Mouse (Mus musculus) heart, postnatal 0 days (tissue): ENCODE data around the gene Pitx2. TPM values are rescaled to one million over a fixed set of nuclear protein-coding genes. Genes with fewer than 3 reads are reported as not detected.

ENCODE experiments used
- ATAC-seq: fragments of 200-750 bp; cut with Nextera tagmentation; 2 replicates; pipeline ENCODE4 v1.8.0; 2017; ENCODE audit warnings: low read depth, moderate number of reproducible peaks, moderate library complexity; ENCODE audit not compliant: insufficient read depth
- DNase-seq: peaks from one replicate; pipeline ENCODE4 v3.0.0-alpha.2; 2016; ENCODE audit warnings: low spot score
- H3K27ac ChIP-seq: fragments of 300-500 bp; sonication (generic); 2 replicates; pipeline ENCODE4 v1.5.1; 2014; ENCODE audit warnings: low read depth, mild to moderate bottlenecking
- H3K27me3 ChIP-seq: fragments of 300-500 bp; sonication (generic); 2 replicates; pipeline ENCODE4 v1.6.1; 2014; ENCODE audit warnings: low read length, mixed read lengths; ENCODE audit not compliant: control insufficient read depth, insufficient read depth
- H3K36me3 ChIP-seq: fragments of 300-500 bp; sonication (generic); replicated peaks from 2 replicates; pipeline ENCODE4 v1.6.1; 2014; ENCODE audit warnings: low read length, mixed read lengths; ENCODE audit not compliant: control insufficient read depth, insufficient read depth
- H3K4me1 ChIP-seq: fragments of 300-500 bp; sonication (generic); 2 replicates; pipeline ENCODE4 v1.6.1; 2014; ENCODE audit warnings: antibody characterized with exemption; ENCODE audit not compliant: control insufficient read depth, insufficient read depth
- H3K4me2 ChIP-seq: fragments of 300-500 bp; sonication (generic); 2 replicates; pipeline ENCODE4 v1.6.1; 2014; ENCODE audit warnings: low read depth, mild to moderate bottlenecking, low read length, moderate library complexity
- H3K4me3 ChIP-seq: fragments of 300-500 bp; sonication (generic); 2 replicates; pipeline ENCODE4 v1.5.1; 2014; ENCODE audit warnings: low read depth, low read length
- H3K9ac ChIP-seq: fragments of 300-500 bp; sonication (generic); replicated peaks from 2 replicates; pipeline ENCODE4 v1.6.1; 2014; ENCODE audit warnings: low read depth, low read length, mixed read lengths
- H3K9me3 ChIP-seq: fragments of 300-500 bp; sonication (generic); replicated peaks from 2 replicates; pipeline ENCODE4 v1.6.1; 2016; ENCODE audit warnings: low read length; ENCODE audit not compliant: control insufficient read depth
- CTCF ChIP-seq: IDR thresholded peaks from 2 replicates; pipeline ENCODE4 v1.5.1; 2016; ENCODE audit warnings: antibody characterized with exemption, control low read depth, low read depth
- EP300 ChIP-seq: IDR thresholded peaks from 2 replicates; pipeline ENCODE4 v1.6.1; 2016; ENCODE audit warnings: antibody characterized with exemption, low read depth
- whole genome bisulfite sequencing: fragments of 180-500 bp; shearing (Covaris S2); extraction: QIAGEN DNeasy Blood & Tissue Kit; methylation state at CpG from one replicate; pipeline ENCODE4 v1.1.7; 2014; 5-methylcytosine and 5-hydroxymethylcytosine counted together
- polyA plus RNA-seq: library from polyadenylated mRNA; unstranded; fragments of >200 nt; fragmentation: Nextera tagmentation; extraction: Ambion mirVana; gene quantifications from 2 replicates; pipeline ENCODE4 v1.2.1, GENCODE M21; 2015
- total RNA-seq: library from RNA; depleted of rRNA; stranded (reverse); fragments of >200 nt; gene quantifications from 2 replicates; pipeline ENCODE4 v1.2.3, GENCODE M21; 2014; ENCODE audit warnings: low replicate concordance

Gene Pitx2
- total and polyA plus RNA-seq, 2 experiments from 2014 or later: 3.9 to 13.0 TPM

DNA sequence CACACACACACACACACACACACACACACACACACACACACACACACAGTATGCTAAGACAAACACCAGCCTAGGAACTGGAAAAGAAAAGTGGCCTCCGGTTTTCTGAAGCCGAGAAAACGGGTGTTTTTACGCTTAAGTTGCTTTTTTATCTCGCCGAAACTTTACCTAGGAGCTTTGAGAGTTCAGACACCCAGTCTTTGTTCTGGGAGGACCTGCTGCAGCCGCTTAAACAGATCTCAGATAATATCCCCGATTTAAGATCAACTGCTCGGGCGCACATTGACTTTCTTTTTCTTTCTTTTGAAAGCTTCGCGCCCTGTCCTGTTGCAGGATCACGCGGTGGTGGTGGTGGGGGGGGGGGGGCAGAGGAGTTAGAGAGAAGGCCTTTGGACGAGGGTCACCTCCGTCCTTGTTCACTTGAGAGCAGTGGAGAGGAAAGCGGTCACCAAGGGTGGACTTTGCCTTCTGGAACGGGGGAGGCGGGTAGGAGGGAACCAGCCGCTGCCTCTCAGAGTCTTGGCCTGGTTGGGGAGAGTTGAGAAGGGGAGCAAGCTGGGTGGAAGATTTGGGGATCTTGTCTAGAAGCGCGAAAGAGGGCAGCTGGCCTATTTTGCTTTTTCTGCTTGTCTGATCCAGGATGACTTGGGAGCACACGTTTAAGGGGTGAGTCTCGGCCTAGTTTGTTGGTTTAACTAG, 21.2 kb downstream of the Pitx2 start:
- WGBS: 18% methylated on average over 24 of the region's 24 CpGs
- peak overlapping the region; percentile 10; the same call in 1 of the 2 replicates for H3K4me3 ChIP-seq
- ATAC-seq (no peak), DNase-seq (no peak)
- no peaks in the 10 kb centered on the region for H3K36me3 ChIP-seq
- TF ChIP-seq EP300 (no peak), CTCF (no peak)
- H3K27ac ChIP-seq: no peak overlapping the region
- no peaks in the 10 kb centered on the region for H3K4me1 ChIP-seq
- no peak overlapping the region for H3K9ac ChIP-seq
- peaks cover 92% of the 10 kb centered on the region for H3K27me3 ChIP-seq
- H3K9me3 ChIP-seq: no peaks in the 10 kb centered on the region
- peak overlapping the region; percentile 30; the same call in 1 of the 2 replicates for H3K4me2 ChIP-seq

DNA sequence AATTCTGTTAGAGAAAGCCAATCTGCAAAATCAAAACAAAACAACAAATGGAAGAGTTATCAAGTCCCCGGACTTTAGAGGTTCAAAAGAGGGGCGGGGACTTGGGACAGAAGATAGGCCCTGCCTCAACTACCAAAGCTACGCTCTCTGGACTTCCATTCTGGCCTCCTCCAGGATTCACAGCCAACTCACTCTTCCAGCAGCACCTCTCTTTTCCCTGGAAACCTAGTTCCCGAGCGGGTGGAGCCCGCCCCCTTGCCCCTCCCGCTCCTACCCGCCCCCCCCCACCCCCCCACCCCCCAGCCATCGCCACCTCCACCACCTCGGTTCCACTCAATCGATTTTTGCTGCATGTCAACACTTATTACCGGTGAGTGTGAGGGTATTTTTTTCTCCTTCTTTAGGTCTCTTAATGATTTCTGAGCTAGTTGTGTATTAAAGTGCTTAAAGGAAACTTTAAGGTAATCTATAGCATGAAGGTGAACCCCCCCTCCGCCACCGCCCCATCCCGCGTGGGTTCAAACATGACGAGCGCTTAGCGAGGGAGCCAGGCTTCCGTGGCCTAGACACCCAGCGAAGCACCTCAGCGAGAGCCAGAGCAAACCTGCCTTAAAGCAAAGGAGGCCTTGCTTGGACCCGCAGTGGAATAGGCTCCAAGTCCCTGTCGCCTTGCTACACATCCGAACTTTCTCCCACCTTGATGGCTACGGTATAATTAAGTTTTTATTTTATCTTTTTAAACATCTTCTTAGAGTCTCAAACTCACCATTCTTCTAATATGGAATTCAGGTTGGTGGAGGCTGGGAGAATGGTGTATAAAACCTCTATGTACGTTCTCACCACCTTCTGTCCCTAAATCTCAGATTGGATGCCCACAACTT, 21.9 kb downstream of the Pitx2 start:
- Histone ChIP-seq H3K36me3 (no peaks in the 10 kb centered on the region), H3K9ac (no peak overlapping the region), H3K4me3 (0 out of 2 replicates have a peak overlapping the region, but pooled peaks have one; percentile 10), H3K9me3 (no peaks in the 10 kb centered on the region), H3K27me3 (peaks cover 92% of the 10 kb centered on the region), H3K27ac (no peak overlapping the region), H3K4me1 (no peaks in the 10 kb centered on the region), H3K4me2 (peak overlapping the region; percentile 30; the same call in 1 of the 2 replicates)
- no peak for TF ChIP-seq CTCF
- no peak for TF ChIP-seq EP300
- 13% methylated on average over 27 of the region's 27 CpGs for WGBS
- ATAC-seq (no peak), DNase-seq (no peak)

- Histone ChIP-seq H3K9me3 (no peaks in the 10 kb centered on the region), H3K4me2 (peak overlapping the region; percentile 30; the same call in 1 of the 2 replicates), H3K27ac (no peak overlapping the region), H3K4me3 (0 out of 2 replicates have a peak overlapping the region, but pooled peaks have one; percentile 7), H3K27me3 (peaks cover 89% of the 10 kb centered on the region), H3K9ac (no peak overlapping the region), H3K4me1 (no peaks in the 10 kb centered on the region), H3K36me3 (no peaks in the 10 kb centered on the region)
- no peak for DNase-seq
- no peak for ATAC-seq
- TF ChIP-seq CTCF: no peak
- TF ChIP-seq EP300: no peak
- WGBS: 14% methylated on average over 21 of the region's 21 CpGs
Observed at GRCm38 (mm10) chr3:129222448-129223290, 23.0 kb downstream of the Pitx2 start.

- Histone ChIP-seq H3K9me3 (no peaks in the 10 kb centered on the region), H3K4me1 (no peaks in the 10 kb centered on the region), H3K4me2 (peak overlapping the region; percentile 56; the same call in 1 of the 2 replicates), H3K27ac (no peak overlapping the region), H3K9ac (no peak overlapping the region), H3K27me3 (peaks cover 89% of the 10 kb centered on the region), H3K36me3 (no peaks in the 10 kb centered on the region), H3K4me3 (no peak overlapping the region)
- TF ChIP-seq EP300 (no peak), CTCF (no peak)
- no peak for ATAC-seq
- DNase-seq: no peak
- WGBS: 6% methylated on average over 6 of the region's 6 CpGs
Observed at GRCm38 (mm10) chr3:129223401-129223800, 23.7 kb downstream of the Pitx2 start.
